Mouse (Mus musculus): ENCODE results near the gene Kcns3. TPM values are rescaled to one million over a fixed set of nuclear protein-coding genes. Genes with fewer than 3 reads are reported as not detected.
"Not testable (repeated sequence)": the region's sequence is repeated elsewhere in the genome, so short reads cannot be mapped to it uniquely, and the experiment has no call there.

Kcns3 gene
- total RNA-seq, 2 experiments from 2014 or later: 6.6 to 6.8 TPM

GRCm38 (mm10) chr12:11088626-11089372 is 62.1 kb downstream of the Kcns3 start:
- DNase-seq (ENCODE audit: low spot score in 2 of 2): no peak

- no peak for DNase-seq (ENCODE audit: low spot score in 2 of 2)
These were observed 64.0 kb downstream of the Kcns3 start for GRCm38 (mm10) chr12:11086866-11087265.

GRCm38 (mm10) chr12:11071079-11071478 is 79.8 kb downstream of the Kcns3 start:
- no peak for DNase-seq (ENCODE audit: low spot score in 2 of 2)

GRCm38 (mm10) chr12:11066865-11067264 is 84.0 kb downstream of the Kcns3 start:
- no peak for DNase-seq (ENCODE audit: low spot score in 2 of 2)

GRCm38 (mm10) chr12:11052676-11053075 is 98.2 kb downstream of the Kcns3 start:
- DNase-seq (ENCODE audit: low spot score in 2 of 2): not testable (repeated sequence)

GRCm38 (mm10) chr12:11041821-11042220 is 109.0 kb downstream of the Kcns3 start:
- DNase-seq (ENCODE audit: low spot score in 2 of 2): no peak

Other genes with a start within 250 kb of the Kcns3 start
- gene Msgn1, start 57.9 kb upstream of the Kcns3 start, total RNA-seq (2021): not detected
- gene Gen1, start 114.7 kb upstream of the Kcns3 start, total RNA-seq (2021): 1 to 10 TPM; 1.5 to 2.9 TPM
- 10 to 100 TPM; 31.3 to 34.1 TPM for gene Smc6, start 114.8 kb upstream of the Kcns3 start, total RNA-seq (2021)